Mouse (Mus musculus) lung, adult 2 months (tissue): ENCODE measurements at regions not wholly inside any gene's neighbourhood (a gene's known extent, or its start where the extent isn't known, plus 50 kb on each side); places are given as distances from the start of the nearest gene placed in this dataset.

Experiments used
- DNase-seq: peaks from one replicate; pipeline ENCODE4 v3.0.0; 2022
- H3K4me1 ChIP-seq: fragments of 200-500 bp; 2 replicates; pipeline ENCODE4 v1.6.1; 2011; ENCODE audit warnings: low read length; ENCODE audit not compliant: control insufficient read depth, insufficient read depth
- H3K4me3 ChIP-seq: fragments of 200-500 bp; replicated peaks from 2 replicates; pipeline ENCODE3; 2011; ENCODE audit warnings: low read depth, mild to moderate bottlenecking, control low read depth, low read length; ENCODE audit errors: extremely low read depth
- CTCF ChIP-seq: fragments of 200-500 bp; IDR thresholded peaks from 2 replicates; pipeline ENCODE4 v1.5.1; 2011; ENCODE audit warnings: mild to moderate bottlenecking, low read length, control low read depth; ENCODE audit not compliant: insufficient read depth
- POLR2A ChIP-seq: fragments of 200-500 bp; IDR thresholded peaks from 2 replicates; pipeline ENCODE4 v1.6.1; 2011; ENCODE audit warnings: low read depth, mild to moderate bottlenecking, control low read depth, low read length, borderline replicate concordance; ENCODE audit errors: extremely low read depth
- WGBS: fragments of 180-500 bp; shearing (Covaris S2); methylation state at CpG from one replicate; pipeline ENCODE4 v1.1.7; 2018; 5-methylcytosine and 5-hydroxymethylcytosine counted together

GRCm38 (mm10) chr9:113601451-113601850, 106.6 kb downstream of the Pdcd6ip start:
- TF ChIP-seq POLR2A (no peak), CTCF (no peak)
- no peak overlapping the region for H3K4me3 ChIP-seq
- H3K4me1 ChIP-seq: no peaks in the 10 kb centered on the region
- no peak for DNase-seq
- WGBS: 17% methylated on average over 5 of the region's 5 CpGs

DNA sequence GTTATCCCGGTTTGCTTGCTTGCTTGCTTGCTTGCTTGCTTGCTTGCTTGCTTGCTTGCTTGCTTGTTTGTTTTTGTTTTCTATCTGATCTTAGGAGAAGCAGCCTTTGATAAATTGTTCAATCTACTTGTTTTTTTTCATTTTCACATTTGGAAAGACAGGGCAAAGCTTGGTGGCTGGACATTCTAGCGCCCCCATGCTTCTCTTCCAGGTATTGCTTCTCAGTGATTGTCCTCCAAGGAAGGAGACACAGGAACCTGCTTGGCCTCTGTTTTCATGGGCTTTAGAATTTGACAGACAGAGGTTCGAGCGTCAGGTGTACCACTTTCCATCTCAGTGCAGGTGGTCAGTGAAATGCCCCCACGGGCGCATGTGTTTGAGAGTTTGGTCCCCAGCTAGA, 120.8 kb downstream of the Pdcd6ip start:
- 62% methylated on average over 6 of the region's 6 CpGs for WGBS
- no peak for DNase-seq
- Histone ChIP-seq H3K4me1 (no peaks in the 10 kb centered on the region), H3K4me3 (no peak overlapping the region)
- TF ChIP-seq CTCF (no peak), POLR2A (no peak)

GRCm38 (mm10) chr9:113586477-113586876, 121.6 kb downstream of the Pdcd6ip start:
- no peak for TF ChIP-seq POLR2A
- TF ChIP-seq CTCF: no peak

GRCm38 (mm10) chr9:113578221-113578620, 129.8 kb downstream of the Pdcd6ip start:
- H3K4me1 ChIP-seq: no peaks in the 10 kb centered on the region
- no peak overlapping the region for H3K4me3 ChIP-seq
- no peak for TF ChIP-seq POLR2A
- WGBS: 84% methylated on average over 9 of the region's 9 CpGs
- DNase-seq: no peak

More at GRCm38 (mm10) chr9:113586477-113586876, 121.6 kb downstream of the Pdcd6ip start:
- no peak overlapping the region for H3K4me3 ChIP-seq
- no peaks in the 10 kb centered on the region for H3K4me1 ChIP-seq
- 85% methylated on average over 4 of the region's 4 CpGs for WGBS
- no peak for DNase-seq

- no peak for DNase-seq
- TF ChIP-seq POLR2A (no peak), CTCF (no peak)
- 74% methylated on average over 1 of the region's 1 CpGs for WGBS
- Histone ChIP-seq H3K4me1 (no peaks in the 10 kb centered on the region), H3K4me3 (no peak overlapping the region)
Observed at GRCm38 (mm10) chr9:113568849-113569248, 139.2 kb downstream of the Pdcd6ip start.

DNA sequence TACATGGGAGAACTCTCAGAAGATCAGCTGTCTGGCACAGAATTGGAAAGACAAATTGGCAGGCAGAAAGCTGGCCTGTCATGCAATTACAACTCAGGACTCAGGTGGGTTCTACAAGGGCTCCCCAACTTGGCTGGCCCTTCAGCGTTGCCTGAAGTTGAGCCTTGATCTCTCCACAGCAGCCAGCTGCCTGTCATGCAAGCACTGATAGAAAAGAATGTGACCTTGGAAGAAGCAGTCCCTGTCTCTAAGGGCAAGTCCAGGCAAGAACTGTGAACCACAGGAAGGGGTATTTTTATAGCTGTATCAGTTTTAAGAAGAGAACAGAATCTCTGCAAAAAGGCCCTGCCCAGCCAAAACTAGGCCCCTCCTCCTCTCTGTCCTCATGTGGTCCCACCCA, 140.4 kb downstream of the Pdcd6ip start:
- Histone ChIP-seq H3K4me1 (no peaks in the 10 kb centered on the region), H3K4me3 (no peak overlapping the region)
- no peak for TF ChIP-seq POLR2A
- no peak for TF ChIP-seq CTCF
- no peak for DNase-seq
- WGBS: 58% methylated on average over 1 of the region's 1 CpGs

DNA sequence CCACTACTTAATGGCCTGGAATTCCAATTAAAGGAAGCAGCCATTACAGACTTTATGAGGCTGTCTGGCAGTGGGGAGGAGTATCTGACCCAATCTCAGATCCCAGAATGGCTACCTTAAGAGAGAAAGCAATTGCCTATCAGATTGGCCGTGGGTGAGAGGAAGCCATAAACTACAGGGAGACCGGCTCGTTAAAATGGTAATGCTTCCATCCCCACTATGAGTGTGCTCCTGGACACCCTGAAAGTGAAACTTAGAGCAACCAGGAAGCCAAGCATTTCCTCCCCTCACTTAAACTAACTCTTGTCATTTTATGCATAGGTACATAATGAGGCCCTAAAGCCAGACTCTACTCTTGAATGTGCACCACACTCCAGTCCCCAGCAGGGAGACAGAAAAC, 141.4 kb downstream of the Pdcd6ip start:
- DNase-seq: no peak
- Histone ChIP-seq H3K4me3 (no peak overlapping the region), H3K4me1 (no peaks in the 10 kb centered on the region)
- no peak for TF ChIP-seq POLR2A
- TF ChIP-seq CTCF: no peak
- WGBS: 72% methylated on average over 3 of the region's 3 CpGs

DNA sequence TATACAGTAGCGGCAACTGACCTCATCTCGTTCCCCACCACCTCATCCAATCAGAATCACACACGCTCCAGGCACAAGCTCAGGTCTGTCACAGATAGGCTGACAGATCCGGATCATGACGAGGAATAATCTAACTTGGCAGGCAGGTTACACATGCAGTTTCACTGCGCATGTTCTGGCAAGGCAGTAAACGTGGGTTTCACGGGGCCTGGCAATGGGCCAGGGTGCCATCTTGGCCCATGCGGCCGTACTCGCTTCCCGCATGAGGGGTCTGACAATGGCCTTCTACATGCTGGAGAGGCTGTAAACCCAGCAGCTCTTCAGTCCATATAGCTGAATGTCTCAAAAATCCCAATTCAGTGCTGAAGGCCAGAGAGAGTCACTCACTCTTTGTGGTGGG, 154.1 kb downstream of the Pdcd6ip start:
- TF ChIP-seq CTCF: no peak
- no peak for TF ChIP-seq POLR2A
- DNase-seq: no peak
- no peaks in the 10 kb centered on the region for H3K4me1 ChIP-seq
- WGBS: 88% methylated on average over 12 of the region's 12 CpGs
- no peak overlapping the region for H3K4me3 ChIP-seq

DNA sequence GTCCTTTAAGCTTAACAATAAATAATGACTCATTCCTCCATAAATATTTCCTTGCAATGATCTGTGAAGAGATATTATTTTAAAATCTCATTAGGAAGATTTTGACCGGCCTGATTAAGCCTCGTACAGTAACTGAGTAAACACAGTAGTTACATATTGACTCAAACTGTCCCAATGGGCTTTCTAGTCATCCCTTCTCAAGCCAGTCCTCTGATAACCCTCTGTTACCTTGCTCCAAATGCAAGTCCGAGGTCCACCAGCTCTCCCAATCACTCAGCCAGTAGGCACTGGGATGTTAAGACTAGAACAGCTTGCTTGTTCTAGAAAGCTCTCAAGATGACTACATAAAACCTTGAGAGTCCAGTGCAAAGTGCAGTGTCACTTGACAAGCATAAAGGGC, 160.6 kb downstream of the Pdcd6ip start:
- no peak for TF ChIP-seq CTCF
- TF ChIP-seq POLR2A: no peak
- DNase-seq: no peak
- 63% methylated on average over 3 of the region's 3 CpGs for WGBS
- Histone ChIP-seq H3K4me3 (no peak overlapping the region), H3K4me1 (no peaks in the 10 kb centered on the region)

- peak; percentile 5 for DNase-seq
- Histone ChIP-seq H3K4me1 (no peaks in the 10 kb centered on the region), H3K4me3 (no peak overlapping the region)
- 69% methylated on average over 2 of the region's 2 CpGs for WGBS
- TF ChIP-seq POLR2A (no peak), CTCF (peak; percentile 35; the same call in 1 of the 2 replicates)
Observed at GRCm38 (mm10) chr9:113528586-113528985, 179.5 kb downstream of the Pdcd6ip start.
